Mouse (Mus musculus) fat pad, adult 2 months (tissue): ENCODE measurements around the gene Vwa3b.

Experiments used
- DNase-seq: peaks from one replicate; pipeline ENCODE4 v3.0.0-alpha.2; 2011; ENCODE audit warnings: low read depth, low spot score; ENCODE audit errors: extremely low read depth

Vwa3b gene

DNA sequence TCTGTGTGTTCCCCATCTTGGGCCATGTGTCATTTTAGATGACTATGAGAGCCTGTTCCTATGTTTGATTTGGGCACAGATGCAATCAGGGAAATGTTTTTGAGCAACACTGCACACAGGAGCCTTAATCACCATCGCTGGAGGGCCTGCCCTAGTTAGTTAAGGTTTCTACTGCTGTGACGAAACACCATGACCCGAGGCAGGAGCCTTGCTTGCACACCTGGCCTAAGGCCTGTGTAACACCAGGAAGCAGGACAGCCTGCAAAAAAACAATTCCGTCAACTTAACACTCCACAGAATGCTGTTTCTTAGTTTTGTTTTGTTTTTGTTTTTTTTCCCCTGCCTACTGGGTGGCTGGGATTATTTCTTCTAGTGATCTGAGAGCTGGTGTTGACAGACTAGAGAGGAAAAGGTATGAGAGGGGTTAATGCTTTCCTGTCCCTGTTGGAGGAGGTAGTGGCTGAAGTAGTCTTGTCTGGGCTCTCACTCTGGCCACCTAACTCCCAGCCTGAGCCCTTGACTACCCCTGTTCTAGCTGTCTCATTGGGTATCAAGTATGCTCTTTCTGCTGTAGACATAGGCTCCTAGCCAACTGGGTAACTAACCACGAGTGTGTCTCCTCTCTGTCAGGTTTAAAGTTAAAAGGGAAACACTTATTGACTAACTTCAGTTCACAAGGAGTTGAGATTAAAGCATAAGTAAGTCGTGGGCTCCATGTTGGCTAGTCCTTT is 30.6 kb downstream of the Vwa3b start:
- DNase-seq = peak; percentile 30

DNA sequence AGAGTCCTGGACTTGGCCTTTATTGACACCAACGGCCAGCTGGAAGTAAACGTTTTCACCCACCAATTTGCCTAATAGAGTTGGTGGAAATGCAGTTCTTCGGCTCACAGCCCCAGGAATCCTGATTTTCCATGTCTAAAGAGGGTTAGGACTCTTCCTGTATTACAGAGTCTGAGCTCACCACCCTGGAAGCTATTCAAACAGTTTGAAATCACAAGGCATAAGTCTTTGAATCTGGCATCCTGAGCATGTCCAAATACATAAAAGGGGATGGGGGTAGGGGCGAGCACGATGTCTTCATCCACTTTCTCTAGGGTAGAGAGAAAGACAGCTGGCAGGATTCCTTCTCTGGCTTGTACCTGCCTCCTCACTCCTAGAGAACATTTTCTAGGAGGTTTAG is 34.5 kb downstream of the Vwa3b start:
- DNase-seq = no peak

DNA sequence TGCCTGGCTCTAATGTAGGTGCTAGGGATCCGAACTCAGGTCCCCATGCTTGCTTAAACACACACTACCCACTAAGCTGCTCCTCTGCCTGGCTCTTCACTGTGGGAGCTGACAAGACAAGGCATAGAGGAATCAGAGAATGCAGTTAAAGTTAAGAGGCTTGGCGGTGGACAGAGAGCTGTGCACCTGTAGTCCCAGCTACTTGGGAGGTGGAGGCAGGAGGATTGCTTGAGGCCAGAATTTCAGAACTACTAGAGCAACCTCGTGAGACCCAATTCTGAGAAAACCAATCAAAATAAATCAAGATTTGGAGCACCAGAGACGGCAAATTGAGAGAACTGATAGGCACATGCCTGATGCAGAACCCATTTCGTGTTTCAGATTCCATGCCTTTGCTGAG is 36.7 kb downstream of the Vwa3b start:
- DNase-seq = no peak

DNA sequence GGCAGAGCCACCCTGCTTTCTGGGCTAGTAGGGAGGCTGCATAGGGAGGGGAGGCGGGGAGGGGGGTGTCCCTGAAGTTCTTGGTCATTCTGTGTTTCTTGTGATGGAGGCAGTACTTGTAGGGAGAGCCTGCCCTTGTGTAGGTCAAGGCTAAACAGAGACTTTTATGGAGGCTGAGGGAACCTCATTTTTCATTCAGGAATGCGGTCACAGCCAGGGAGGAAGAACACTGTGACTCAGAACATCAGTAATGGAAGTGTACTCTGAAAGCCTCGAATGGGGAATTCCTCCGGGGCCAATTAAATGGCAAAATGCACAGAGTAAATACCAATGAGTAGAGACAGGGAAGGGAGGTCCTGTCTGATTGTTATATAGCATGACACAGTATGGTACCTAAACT is 37.4 kb downstream of the Vwa3b start:
- no peak for DNase-seq

DNA sequence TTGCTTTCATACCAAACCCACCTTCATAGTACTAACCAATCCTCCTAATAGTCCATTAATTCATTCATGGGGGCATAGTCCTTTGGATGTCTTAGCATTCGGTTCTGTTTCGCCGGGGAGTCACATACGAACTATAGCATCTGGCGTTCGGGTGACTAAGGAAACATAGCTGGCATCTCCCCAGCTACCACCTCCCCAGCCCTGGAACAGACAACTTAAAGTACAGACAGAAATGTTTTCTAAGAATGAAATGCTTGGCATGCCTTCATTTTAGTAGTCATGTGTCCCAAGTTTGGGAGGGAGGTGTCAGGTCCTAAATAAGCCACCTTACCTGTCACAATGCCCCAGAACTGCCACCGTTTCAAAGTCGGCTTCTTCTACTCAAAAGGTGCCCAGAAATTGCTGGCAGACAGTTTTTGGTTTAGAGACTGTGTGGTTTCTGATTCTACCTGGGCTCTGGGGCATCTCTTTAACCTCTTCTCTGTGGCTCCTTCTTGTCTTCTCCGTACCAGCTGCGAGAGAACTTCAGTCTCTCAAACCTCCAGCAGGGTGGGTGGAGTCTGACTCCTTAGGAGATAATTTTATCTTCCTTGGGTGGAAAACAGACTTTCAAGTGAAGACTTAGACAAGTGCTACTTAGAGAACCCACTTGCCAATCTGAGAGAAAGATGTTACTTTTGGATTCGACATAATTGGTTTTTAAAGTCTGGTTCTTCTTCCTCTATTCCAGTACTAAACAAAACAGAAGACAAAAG is 39.4 kb downstream of the Vwa3b start:
- DNase-seq = no peak

DNA sequence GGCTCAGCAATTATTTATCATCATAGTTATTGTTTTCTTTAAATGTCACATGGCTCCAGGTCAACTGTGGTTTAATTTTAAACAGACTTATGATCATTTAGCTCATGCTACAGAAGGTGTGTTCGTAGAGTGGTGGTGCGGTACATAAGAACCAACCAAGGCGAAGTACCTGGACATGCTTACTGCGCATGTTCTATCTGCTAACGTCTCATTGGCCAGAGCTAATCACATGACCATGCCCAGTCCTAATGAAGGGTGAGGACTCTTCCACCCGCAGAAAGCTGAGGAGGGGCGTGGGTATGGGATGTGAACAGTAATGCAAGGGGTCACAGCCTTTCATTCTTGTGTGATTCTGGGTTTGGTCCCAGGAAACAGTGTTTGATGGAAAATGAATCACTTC is 49.4 kb downstream of the Vwa3b start:
- no peak for DNase-seq

DNA sequence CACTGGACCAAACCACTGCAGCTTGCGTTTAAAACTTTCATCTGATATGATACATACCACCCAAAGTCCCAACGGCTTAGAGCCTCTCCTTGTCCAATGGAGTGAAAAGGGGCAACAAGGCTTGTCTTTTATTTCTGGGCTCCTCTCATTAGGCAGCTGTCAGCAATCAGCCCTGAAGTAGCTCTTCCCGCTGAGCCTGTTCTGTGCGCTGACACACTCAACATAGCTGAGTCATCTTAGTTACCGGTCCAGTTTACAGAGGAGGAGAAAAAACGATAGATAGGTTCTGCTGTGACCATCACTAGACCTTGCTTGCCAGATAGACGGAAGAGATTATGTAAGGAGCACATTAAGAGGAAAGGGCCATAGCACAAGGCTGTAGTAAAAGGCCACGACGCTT is 50.9 kb downstream of the Vwa3b start:
- no peak for DNase-seq

DNA sequence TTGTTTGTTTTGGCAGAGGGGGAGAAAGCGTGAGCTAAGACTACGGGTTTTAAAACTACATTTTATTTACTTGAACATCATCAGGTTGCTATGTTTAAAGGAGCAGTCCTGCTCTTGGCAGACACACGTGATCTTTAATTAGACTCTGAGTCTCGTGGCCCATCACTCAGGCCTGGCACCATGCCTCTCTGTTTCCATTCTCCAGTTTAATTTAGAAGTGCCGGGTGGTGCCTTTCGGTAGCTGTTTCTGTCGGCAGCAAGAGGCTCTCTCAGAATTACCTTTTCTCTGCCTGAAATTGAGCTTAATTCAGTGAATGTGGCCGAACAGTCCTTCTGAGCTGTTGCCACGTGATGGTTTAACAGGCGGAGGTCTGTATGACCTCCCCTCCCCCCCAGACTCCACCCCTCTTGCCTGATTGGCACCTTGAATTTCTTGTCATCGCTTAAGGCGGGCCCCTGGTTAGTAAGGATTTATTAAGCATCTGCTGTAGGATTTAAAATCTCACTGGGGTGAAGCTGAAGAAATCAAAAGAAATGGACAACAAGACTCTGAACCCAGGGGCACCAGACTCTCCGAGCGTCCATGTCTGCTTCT is 51.7 kb downstream of the Vwa3b start:
- DNase-seq = no peak

DNA sequence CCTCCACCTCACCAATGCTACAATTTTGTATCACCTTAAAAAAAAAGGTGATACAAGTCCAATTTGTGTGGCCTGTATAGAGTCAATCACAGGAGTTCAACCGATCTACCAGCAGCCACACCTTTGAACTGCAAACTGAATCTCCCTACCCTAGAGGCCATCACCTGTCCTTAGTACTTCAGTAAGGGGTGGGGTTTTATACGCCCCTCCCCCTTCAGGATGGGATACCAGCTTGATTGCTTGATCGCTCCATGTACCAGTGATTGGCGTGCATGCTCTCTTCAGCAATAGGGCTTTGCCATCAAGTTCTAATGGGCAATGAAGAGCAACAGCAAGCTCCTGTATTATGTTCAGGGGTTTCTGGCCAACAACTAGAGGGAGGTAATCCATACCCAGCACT is 54.0 kb downstream of the Vwa3b start:
- no peak for DNase-seq

DNA sequence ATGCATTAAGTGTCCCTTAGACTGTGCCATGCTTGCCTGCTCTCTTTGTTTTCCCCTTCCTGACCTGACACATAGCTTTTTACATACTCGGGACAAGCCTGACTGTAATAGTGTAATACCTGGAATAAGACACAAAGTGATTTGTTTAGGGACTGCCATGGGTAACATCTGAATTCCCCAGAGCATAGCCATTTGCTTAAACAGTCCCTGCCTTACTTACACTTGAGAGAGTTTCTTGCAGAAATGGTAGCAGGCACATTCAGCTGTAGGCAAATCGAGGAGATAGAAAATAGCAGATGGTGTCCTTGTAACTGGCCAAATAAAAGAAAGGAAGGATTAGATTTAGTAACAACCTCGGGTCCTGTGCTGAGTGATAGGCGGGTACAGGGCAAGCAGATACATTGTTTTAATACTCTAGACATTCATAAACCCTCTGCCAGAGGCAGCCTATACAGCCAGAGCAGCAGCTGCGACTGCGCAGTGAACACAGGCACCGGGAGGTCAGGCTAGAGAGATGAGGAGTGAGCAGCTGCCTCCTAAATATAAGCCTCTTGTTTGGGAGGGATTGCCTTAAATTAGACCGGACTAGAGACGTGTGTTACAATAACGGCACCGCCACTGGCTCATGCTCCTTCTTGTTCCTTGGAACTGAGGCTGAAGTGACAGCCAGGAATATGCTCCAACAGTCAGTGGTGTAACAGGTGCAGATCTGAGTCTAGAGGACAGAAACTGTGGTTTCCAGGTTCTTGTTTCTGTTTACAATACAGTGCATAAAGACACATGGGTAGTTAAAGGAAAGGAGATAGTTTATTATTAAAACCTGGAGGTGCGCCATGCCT is 55.2 kb downstream of the Vwa3b start:
- DNase-seq = no peak

DNA sequence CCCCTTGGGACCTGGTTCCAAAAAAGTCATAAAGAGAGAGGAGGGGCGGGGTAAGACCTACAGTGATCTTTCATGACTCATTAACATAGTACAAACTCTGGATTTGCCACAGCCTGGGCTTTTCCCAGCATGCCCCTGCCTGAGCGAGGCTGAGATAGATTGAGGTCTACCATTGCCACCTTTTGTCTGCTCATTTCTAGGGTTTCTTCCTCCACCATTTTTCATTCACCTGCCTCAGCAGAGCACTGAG is 55.7 kb downstream of the Vwa3b start:
- no peak for DNase-seq

DNA sequence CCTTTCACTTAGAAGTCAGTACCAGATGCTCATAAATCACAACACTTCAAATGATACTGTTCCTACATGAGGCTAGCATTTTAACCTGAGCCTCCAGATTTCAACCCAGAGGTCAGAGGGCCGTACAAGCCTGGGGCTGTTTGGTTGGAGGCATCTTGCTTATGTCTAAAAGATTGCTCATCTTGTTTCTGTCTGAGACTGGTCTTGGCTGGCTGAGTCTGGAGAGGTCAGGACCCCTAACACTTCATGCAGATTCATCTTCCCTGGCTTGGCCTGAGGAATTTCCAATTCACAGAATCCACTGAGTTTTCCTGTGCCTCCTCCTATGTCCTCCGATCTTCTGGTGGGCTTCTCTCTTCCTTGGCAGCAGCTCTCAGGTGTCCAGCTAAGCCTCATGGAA is 57.7 kb downstream of the Vwa3b start:
- no peak for DNase-seq

DNA sequence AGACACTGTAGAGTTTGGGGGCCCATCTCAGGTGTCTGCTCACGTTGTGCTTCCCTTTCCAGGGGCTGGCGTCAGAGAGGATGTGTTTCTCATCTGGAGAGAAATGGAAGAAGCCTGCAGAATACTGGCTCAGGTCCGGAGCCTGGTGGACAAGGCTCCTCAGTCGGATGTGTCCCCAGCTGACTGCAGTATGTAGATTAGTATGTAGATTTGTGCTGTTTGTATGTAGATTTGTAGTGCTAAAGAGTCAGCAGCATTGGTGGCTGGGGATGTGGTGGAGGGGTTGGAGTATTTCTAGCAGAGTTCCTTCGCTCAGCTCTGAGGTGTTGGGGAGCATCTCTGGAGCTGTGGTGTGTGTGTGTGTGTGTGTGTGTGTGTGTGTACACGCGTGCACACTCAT is 58.8 kb downstream of the Vwa3b start:
- DNase-seq = no peak

DNA sequence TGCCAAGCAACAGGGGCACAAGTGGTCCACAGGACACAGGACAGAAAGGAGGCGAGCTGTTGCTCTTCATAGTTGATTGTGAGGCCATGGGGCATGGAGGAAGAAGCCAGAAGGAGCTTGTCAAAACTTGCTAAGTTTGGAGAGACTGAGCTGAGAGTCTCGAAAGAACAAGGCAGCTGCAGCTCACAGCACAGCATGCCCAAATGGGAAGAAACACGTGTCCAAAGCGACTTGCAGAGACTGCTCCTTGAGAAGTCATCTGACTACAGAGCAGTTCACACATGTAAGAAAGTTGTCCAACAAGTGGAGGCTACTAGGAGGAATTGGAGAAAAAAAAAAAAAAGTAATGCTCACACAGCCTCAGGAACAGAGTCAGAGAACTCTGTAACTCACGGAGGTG is 62.8 kb downstream of the Vwa3b start:
- peak; percentile 30 for DNase-seq

DNA sequence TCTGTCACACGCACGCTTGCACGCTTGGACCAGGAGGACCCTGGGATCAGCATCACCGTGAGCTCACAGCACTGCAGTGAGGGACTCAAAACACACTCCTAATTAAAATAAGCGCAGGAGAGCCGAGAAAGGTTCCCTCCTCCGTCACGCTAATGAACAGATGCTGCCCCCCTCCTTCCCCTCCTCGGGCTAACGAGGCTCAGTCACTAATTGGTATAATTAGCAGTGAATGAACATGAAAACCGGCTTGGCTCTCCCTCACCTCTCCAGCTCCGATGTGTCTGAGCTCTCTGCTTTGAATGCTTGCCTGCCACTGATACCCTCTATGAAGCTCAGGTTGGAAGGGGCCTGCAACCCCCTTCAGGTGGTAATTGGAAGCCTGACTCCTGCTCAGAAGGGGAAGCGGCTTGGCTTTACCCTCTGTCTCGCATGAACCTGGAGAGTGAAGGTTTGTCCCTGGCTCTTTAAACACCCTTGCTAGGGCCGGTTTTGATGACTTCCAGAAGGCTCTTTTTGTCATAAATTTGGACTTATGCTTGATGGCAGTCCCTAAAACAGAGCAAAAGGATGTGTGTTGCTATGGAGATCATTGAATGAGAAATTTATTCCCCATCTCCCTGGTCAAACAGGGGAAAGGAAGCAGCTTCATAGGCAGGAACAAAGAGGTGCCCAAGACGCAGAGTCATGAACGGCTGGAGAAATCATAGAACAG is 71.1 kb downstream of the Vwa3b start:
- DNase-seq = no peak

DNA sequence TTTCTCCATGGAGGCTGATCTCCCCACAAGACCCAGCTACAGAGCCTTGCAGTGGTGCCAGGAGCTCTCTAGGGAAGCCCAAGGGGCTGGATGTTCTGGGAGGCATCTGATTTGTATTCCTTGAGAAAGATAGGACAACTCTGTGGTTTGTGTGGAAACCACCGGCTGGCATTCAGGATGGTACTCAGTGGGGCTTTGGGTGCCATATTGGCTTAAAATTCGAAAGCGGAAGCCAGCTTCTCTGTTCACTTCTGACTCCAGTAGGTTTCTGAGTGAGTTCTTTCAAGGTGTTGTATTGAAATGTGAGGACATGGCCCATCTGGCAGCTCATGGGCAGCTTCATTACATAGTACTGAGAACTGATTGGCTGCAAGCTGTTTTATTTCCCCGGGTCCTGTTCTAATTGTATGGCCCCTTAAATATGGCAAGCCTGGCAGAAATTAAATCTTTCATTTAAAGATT is 71.7 kb downstream of the Vwa3b start:
- no peak for DNase-seq

DNA sequence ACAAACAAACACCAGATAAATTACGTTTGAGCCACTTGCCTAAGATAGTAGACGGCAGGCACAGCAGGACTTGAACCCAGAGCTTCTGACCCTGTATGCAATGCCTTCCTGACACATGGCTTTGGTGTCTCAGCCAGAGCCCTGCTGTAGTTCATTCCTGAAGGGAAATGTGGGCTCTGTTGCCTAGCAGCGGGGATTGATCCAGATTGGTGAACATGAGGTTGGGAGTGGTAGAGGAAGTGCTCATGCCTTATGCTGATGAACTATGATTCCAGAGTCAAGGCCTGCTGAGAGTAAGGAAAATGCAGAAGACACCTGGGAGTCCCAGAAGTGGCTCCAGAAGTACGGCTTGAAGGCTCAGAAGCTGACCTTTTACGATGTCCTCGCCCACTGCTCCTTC is 74.0 kb downstream of the Vwa3b start:
- DNase-seq = no peak

DNA sequence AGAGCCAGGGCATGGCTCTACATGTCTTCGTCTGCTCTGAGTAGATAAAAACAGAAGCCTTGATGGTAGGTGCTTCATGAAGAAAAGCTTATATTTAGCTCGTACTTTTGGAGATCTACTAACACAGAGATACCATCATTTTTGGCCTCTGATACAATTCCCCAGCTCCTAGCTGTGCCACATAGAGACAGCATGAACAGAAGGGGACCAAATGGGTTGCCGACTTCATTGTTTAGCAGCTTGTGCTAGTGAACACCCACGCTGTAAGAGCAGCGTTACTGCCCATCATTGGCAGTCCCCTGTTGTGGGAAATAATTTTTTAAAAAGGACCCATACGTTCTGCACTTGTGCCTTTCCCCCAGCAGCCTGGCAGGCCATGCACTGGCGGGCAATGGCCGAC is 74.6 kb downstream of the Vwa3b start:
- DNase-seq = no peak

DNA sequence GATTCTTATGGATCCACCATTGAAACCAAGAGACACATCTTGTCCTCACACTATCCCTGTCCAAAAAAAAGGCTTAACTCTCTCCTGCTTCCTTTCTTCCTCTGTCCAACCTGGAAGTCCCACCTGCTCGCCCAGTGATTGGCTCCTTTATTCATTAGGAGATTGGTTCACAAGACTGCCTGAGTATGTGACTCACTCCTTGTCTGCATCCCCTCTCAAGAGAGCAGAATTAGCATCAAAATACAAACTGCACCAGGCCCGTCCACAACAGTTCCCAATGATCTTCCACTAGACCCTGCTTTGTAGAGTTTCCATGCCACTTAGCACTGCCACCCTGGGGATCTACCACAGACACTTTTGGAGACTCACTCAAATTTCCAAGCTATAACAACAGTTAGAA is 75.3 kb downstream of the Vwa3b start:
- no peak for DNase-seq

DNA sequence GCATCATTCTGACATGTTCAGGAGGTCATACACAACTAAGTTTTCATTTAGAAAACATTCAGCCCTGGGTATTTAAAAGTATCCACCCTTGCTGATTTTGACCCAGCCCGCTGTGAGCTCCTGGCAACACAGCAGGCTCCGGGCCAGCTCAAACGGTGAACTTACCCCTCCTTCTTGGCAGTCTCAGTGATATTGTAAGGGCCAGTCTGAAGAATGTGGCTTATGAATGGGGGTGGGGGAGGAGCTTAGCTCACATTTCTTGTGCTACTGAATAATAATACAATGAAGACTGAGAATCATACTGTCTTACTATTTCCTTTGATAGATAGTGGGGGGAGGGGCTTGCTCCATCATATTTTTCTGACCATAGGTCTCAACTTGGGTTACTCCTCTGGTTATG is 78.8 kb downstream of the Vwa3b start:
- no peak for DNase-seq

DNA sequence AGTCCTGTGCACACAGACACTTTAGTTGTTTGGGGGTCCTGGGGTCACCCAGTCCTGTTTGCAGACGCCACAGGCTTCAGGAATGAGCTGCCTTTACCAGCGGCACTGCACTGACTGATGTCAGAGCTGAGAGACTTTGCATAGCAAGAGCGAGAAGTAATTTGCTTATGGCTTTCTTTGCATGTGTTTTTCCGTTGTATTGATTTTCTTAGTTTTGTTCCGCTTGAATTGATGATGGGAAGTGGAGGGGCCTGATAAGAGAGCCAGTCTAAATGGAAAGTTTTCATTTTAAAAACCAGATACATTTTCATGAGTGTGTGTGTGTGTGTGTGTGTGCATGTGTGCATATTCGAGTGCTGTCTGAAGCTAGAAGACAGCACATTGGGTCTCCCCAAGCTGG is 87.4 kb downstream of the Vwa3b start:
- no peak for DNase-seq
